Mouse (Mus musculus) myocyte (in vitro differentiated cells): ENCODE data around the gene Med29.

Experiments used
- CEBPB ChIP-seq: IDR thresholded peaks from 2 replicates; pipeline ENCODE4 v1.6.1; 2011; ENCODE audit warnings: mild to moderate bottlenecking, moderate library complexity; ENCODE audit not compliant: poor library complexity, insufficient read depth, severe bottlenecking
- MYOG ChIP-seq, 3 experiments: IDR thresholded peaks; one replicate each; pipeline ENCODE4 v1.6.1; 2011; ENCODE audit warnings: control low read depth in 2 of 3, low read depth in 2 of 3, mild to moderate bottlenecking in 2 of 3; ENCODE audit not compliant: insufficient read length in 2 of 3, control insufficient read depth in 1 of 3, insufficient read depth in 1 of 3
- POLR2A ChIP-seq: IDR thresholded peaks from one replicate; pipeline ENCODE4 v1.6.1; 2011; ENCODE audit warnings: low read depth, mild to moderate bottlenecking, control low read depth, moderate library complexity; ENCODE audit not compliant: insufficient read length
- POLR2AphosphoS2 ChIP-seq: IDR thresholded peaks from one replicate; pipeline ENCODE4 v1.6.1; 2011; ENCODE audit warnings: low read depth, control low read depth; ENCODE audit not compliant: insufficient read length
- REST ChIP-seq: IDR thresholded peaks from one replicate; pipeline ENCODE4 v1.6.1; 2011; ENCODE audit warnings: mild to moderate bottlenecking, control low read depth, moderate library complexity; ENCODE audit not compliant: insufficient read depth, insufficient read length

- no peak for TF ChIP-seq POLR2A
- TF ChIP-seq POLR2AphosphoS2 = peak; percentile 10
- TF ChIP-seq CEBPB = no peak
- no peak for TF ChIP-seq REST
- no peak for TF ChIP-seq MYOG (IDR thresholded peaks at IDR 0.05; ENCODE audit: control insufficient read depth in 1 of 3, insufficient read depth in 1 of 3, insufficient read length in 2 of 3, low read depth in 2 of 3)
These were observed 32.7 kb downstream of the Med29 start for GRCm38 (mm10) chr7:28359854-28360253.
